Mouse (Mus musculus): ENCODE results near the gene Rabac1.

- TF ChIP-seq ZNF384 (IDR thresholded peaks at IDR 0.05; ENCODE audit: low read depth, low read length): no peak
- TF ChIP-seq ZC3H11A (IDR thresholded peaks at IDR 0.05; ENCODE audit: borderline replicate concordance, low read depth, low read length): no peak
Measured at GRCm38 (mm10) chr7:24968463-24968862, 4.1 kb downstream of the Rabac1 start.

Measured in ES-E14 (cell line).